Mouse (Mus musculus): Measurements from ENCODE around the gene Olfr267.

Gene Olfr267

GRCm38 (mm10) chr4:58787616-58788015 is at the start of gene Olfr267:
Gene Olfr267, minus strand, starts transcription at chr4:58787716.
- no peak for DNase-seq (ENCODE audit: low read depth, low spot score)

GRCm38 (mm10) chr4:58832908-58833307 is 45.4 kb upstream of the Olfr267 start:
- no peak for DNase-seq (ENCODE audit: low read depth, low spot score)

- no peak for DNase-seq (ENCODE audit: low read depth, low spot score)
These were observed 38.4 kb upstream of the Olfr267 start for GRCm38 (mm10) chr4:58825921-58826320.

GRCm38 (mm10) chr4:58786659-58787058 is 857 bp downstream of the Olfr267 start:
- no peak for DNase-seq (ENCODE audit: low read depth, low spot score)

- DNase-seq (ENCODE audit: low read depth, low spot score) = no peak
These were observed 24.1 kb downstream of the Olfr267 start for GRCm38 (mm10) chr4:58763417-58763816.

- DNase-seq (ENCODE audit: low read depth, low spot score) = no peak
These were observed 38.0 kb downstream of the Olfr267 start for GRCm38 (mm10) chr4:58749510-58749909.

GRCm38 (mm10) chr4:58749101-58749500 is 38.4 kb downstream of the Olfr267 start:
- DNase-seq (ENCODE audit: low read depth, low spot score) = no peak

- DNase-seq (ENCODE audit: low read depth, low spot score) = no peak
These were observed 41.8 kb downstream of the Olfr267 start for GRCm38 (mm10) chr4:58745583-58746222.

- DNase-seq (ENCODE audit: low read depth, low spot score) = no peak
These were observed 50.5 kb downstream of the Olfr267 start for GRCm38 (mm10) chr4:58736867-58737633.

Measured in retina, adult 2 months (tissue).